12 mouse cellular contexts compared by ENCODE assay signal in genomic region chr9:110779242-110779913, GRCm38 (mm10). TPM values are rescaled to one million over a fixed set of nuclear protein-coding genes. Genes with fewer than 3 reads are reported as not detected.
DNase-seq lines count a peak whose midpoint lies in the region; TF ChIP-seq lines count a peak whose summit lies in the region.
"Had no signal": no experiment of that assay in that cellular context is flagged by ENCODE, and none has a peak within 500 bp of the region (broad histone marks: within the 10 kb centered on the region; RNA-seq: fewer than 3 reads in every experiment).

No protein-coding gene starts in this region.

- H3K27me3 ChIP-seq in kidney, adult 2 months (replicated peaks; ENCODE audit: control insufficient read depth, insufficient read depth, low read length): no peaks in the 10 kb centered on the region

- 79% methylated on average over 5 of the region's 5 CpGs for WGBS in kidney, adult 2 months

- H3K4me1 ChIP-seq in kidney, adult 2 months (ENCODE audit: control insufficient read depth, insufficient read depth, low read length): peaks cover 4% of the 10 kb centered on the region; the same call in 1 of the 2 replicates

- no peak overlapping the region for H3K27ac ChIP-seq in kidney, adult 2 months (ENCODE audit: insufficient read depth, low read depth, low read length)
- H3K27ac ChIP-seq: embryonic facial prominence, embryonic 13.5 days; heart, embryonic 10.5 days; liver, embryonic 15.5 days had no signal

- no peak overlapping the region for H3K4me3 ChIP-seq in kidney, adult 2 months (ENCODE audit: insufficient read depth, low read depth, low read length)
- H3K4me3 ChIP-seq: embryonic facial prominence, embryonic 13.5 days; heart, embryonic 10.5 days; liver, embryonic 15.5 days had no signal

- TF ChIP-seq POLR2A in kidney, adult 2 months (IDR thresholded peaks at IDR 0.05; ENCODE audit: low read depth, low read length): no peak
- no peak for TF ChIP-seq POLR2A in brain, embryonic 14.5 days (IDR thresholded peaks at IDR 0.05; ENCODE audit: borderline replicate concordance, extremely low read depth, insufficient read depth, insufficient read length, poor library complexity, severe bottlenecking)

- TF ChIP-seq CTCF in kidney, adult 2 months (conservative IDR thresholded peaks at IDR 0.05; ENCODE audit: insufficient read depth, insufficient read length, low read depth, low read length): peak; percentile 36
- no peak for TF ChIP-seq CTCF in brain, embryonic 14.5 days (IDR thresholded peaks at IDR 0.05; ENCODE audit: borderline replicate concordance, extremely low read depth, insufficient read depth, insufficient read length)

- intact Hi-C loops in heart, postnatal 25 days (cut with DNase I): loop anchor here (5.0 kb wide), 1 partner anchor 47 kb away; no protein-coding TSS in a partner anchor

- DNase-seq in kidney, adult 2 months: peak; percentile 35
- no peak for DNase-seq in kidney, adult 8-10 months
- peak; percentile 12 for DNase-seq in thymus, postnatal 25 days
- no peak for DNase-seq in thymus, postnatal 14 days
- DNase-seq in brain, embryonic 14.5 days (ENCODE audit: low read depth): peak; percentile 18
- DNase-seq in retina, postnatal 7 days (ENCODE audit: low read depth, low spot score): peak; percentile 6
- no peak for DNase-seq in ovary, postnatal 10 days (ENCODE audit: low spot score)
- DNase-seq in heart, postnatal 25 days (ENCODE audit: low spot score): no peak
- DNase-seq: spleen, adult 18-20 months had no signal

- no peaks in the 10 kb centered on the region for H3K36me3 ChIP-seq in kidney, adult 2 months (ENCODE audit: control insufficient read depth, insufficient read depth, low read length)
- H3K36me3 ChIP-seq: embryonic facial prominence, embryonic 13.5 days; heart, embryonic 10.5 days; liver, embryonic 15.5 days had no signal

RNA-seq across cellular contexts. Expression of gene Prss42, which starts 18.6 kb away (rescaled TPM):
- polyA plus RNA-seq in kidney, adult 2 months (2012; rRNA removed): not detected in 2 replicates
- not detected in 2 replicates for polyA plus RNA-seq in brain, embryonic 14.5 days (2012; rRNA removed)
- not detected for total RNA-seq in heart, postnatal 25 days (2021)
- polyA plus RNA-seq: embryonic facial prominence, embryonic 13.5 days; heart, embryonic 10.5 days; liver, embryonic 15.5 days had no signal

RNA-seq across cellular contexts. Expression of gene Pth1r, which starts 32.4 kb away (rescaled TPM):
- polyA plus RNA-seq in kidney, adult 2 months (2012; rRNA removed): 740 and 847 TPM in 2 replicates
- 18.0 and 24.2 TPM in 2 replicates for polyA plus RNA-seq in brain, embryonic 14.5 days (2012; rRNA removed)
- 1 to 10 TPM; 7.6 to 7.9 TPM for total RNA-seq in heart, postnatal 25 days (2021)

RNA-seq across cellular contexts. Expression of gene Prss44, which starts 34.4 kb away (rescaled TPM):
- polyA plus RNA-seq in kidney, adult 2 months (2012; rRNA removed): not detected in 2 replicates
- polyA plus RNA-seq in brain, embryonic 14.5 days (2012; rRNA removed): not detected in 2 replicates
- not detected for total RNA-seq in heart, postnatal 25 days (2021)
- polyA plus RNA-seq: embryonic facial prominence, embryonic 13.5 days; heart, embryonic 10.5 days; liver, embryonic 15.5 days had no signal

RNA-seq across cellular contexts. Expression of gene Myl3, which starts 37.7 kb away (rescaled TPM):
- 1.6 and 11.5 TPM in 2 replicates for polyA plus RNA-seq in kidney, adult 2 months (2012; rRNA removed)
- polyA plus RNA-seq in brain, embryonic 14.5 days (2012; rRNA removed): 0.30 and 0.37 TPM in 2 replicates
- over 10,000 TPM; 11,742 to 12,072 TPM for total RNA-seq in heart, postnatal 25 days (2021)

RNA-seq across cellular contexts. Expression of gene Prss43, which starts 47.1 kb away (rescaled TPM):
- polyA plus RNA-seq in kidney, adult 2 months (2012; rRNA removed): not detected in 2 replicates
- not detected in 2 replicates for polyA plus RNA-seq in brain, embryonic 14.5 days (2012; rRNA removed)
- total RNA-seq in heart, postnatal 25 days (2021): not detected
- polyA plus RNA-seq: embryonic facial prominence, embryonic 13.5 days; heart, embryonic 10.5 days; liver, embryonic 15.5 days had no signal

Comparison
In these comparisons a context has a peak if more than half of its experiments do, and no peak if none do; other contexts are left out.
1. DNase-seq: peak in kidney, adult 2 months (single experiment), thymus, postnatal 25 days (single experiment), brain, embryonic 14.5 days (single experiment) and retina, postnatal 7 days (single experiment); none in kidney, adult 8-10 months (0 of 2), thymus, postnatal 14 days (single experiment), ovary, postnatal 10 days (single experiment) and heart, postnatal 25 days (single experiment).
2. RNA of gene Pth1r, which starts 32.4 kb away (polyA plus RNA-seq): 740 to 847 TPM in kidney, adult 2 months; 18.0 to 24.2 TPM in brain, embryonic 14.5 days; every median in the first group is over 10 times any median in the second.